Mouse (Mus musculus) forebrain, embryonic 13.5 days (tissue): ENCODE measurements around the gene Tchp. TPM values are rescaled to one million over a fixed set of nuclear protein-coding genes. Genes with fewer than 3 reads are reported as not detected.

ENCODE experiments used
- ATAC-seq: fragments of 200-750 bp; cut with Nextera tagmentation; 2 replicates; pipeline ENCODE4 v1.8.0; 2017
- H3K27ac ChIP-seq: fragments of 300-500 bp; sonication (generic); 2 replicates; pipeline ENCODE4 v1.5.1; 2015; ENCODE audit warnings: inconsistent platforms, mild to moderate bottlenecking, moderate library complexity
- H3K27me3 ChIP-seq: fragments of 300-500 bp; sonication (generic); 2 replicates; pipeline ENCODE4 v1.6.1; 2015; ENCODE audit warnings: mild to moderate bottlenecking, inconsistent platforms
- H3K36me3 ChIP-seq: fragments of 300-500 bp; sonication (generic); 2 replicates; pipeline ENCODE4 v1.6.1; 2015; ENCODE audit warnings: mild to moderate bottlenecking, inconsistent platforms; ENCODE audit not compliant: poor library complexity, severe bottlenecking
- H3K4me1 ChIP-seq: fragments of 300-500 bp; sonication (generic); 2 replicates; pipeline ENCODE4 v1.6.1; 2015; ENCODE audit warnings: inconsistent platforms
- H3K4me2 ChIP-seq: fragments of 300-500 bp; sonication (generic); 2 replicates; pipeline ENCODE4 v1.6.1; 2015; ENCODE audit warnings: inconsistent platforms, mild to moderate bottlenecking, moderate library complexity
- H3K4me3 ChIP-seq: fragments of 300-500 bp; sonication (generic); 2 replicates; pipeline ENCODE4 v1.5.1; 2015; ENCODE audit warnings: mild to moderate bottlenecking, inconsistent platforms
- H3K9ac ChIP-seq: fragments of 300-500 bp; sonication (generic); 2 replicates; pipeline ENCODE4 v1.6.1; 2015; ENCODE audit warnings: mild to moderate bottlenecking, inconsistent platforms
- H3K9me3 ChIP-seq: fragments of 300-500 bp; sonication (generic); replicated peaks from 2 replicates; pipeline ENCODE4 v1.6.1; 2016; ENCODE audit warnings: inconsistent platforms
- WGBS: fragments of 180-500 bp; shearing (Covaris S2); methylation state at CpG from one replicate; pipeline ENCODE4 v1.1.7; 2015; 5-methylcytosine and 5-hydroxymethylcytosine counted together
- polyA plus RNA-seq: library from polyadenylated mRNA; unstranded; fragments of >200 nt; fragmentation: Nextera tagmentation; extraction: Ambion mirVana; gene quantifications from 2 replicates; pipeline ENCODE4 v1.2.1, GENCODE M21; 2015

The Tchp gene
- polyA plus RNA-seq, 1 experiment from 2014 or later = 22.6 TPM

- Histone ChIP-seq H3K4me2 (no peak overlapping the region), H3K4me3 (no peak overlapping the region), H3K9ac (no peak overlapping the region), H3K36me3 (peaks cover 86% of the 10 kb centered on the region), H3K27me3 (no peaks in the 10 kb centered on the region), H3K9me3 (no peaks in the 10 kb centered on the region), H3K4me1 (no peaks in the 10 kb centered on the region), H3K27ac (no peak overlapping the region)
- 89% methylated on average over 5 of the region's 5 CpGs for WGBS
- ATAC-seq = no peak
These were observed 38.0 kb downstream of the Tchp start for GRCm38 (mm10) chr5:114745581-114745980.

- ATAC-seq = no peak
- Histone ChIP-seq H3K4me2 (no peak overlapping the region), H3K9ac (no peak overlapping the region), H3K27ac (no peak overlapping the region), H3K4me3 (no peak overlapping the region), H3K9me3 (no peaks in the 10 kb centered on the region), H3K36me3 (peaks cover 87% of the 10 kb centered on the region), H3K4me1 (no peaks in the 10 kb centered on the region), H3K27me3 (no peaks in the 10 kb centered on the region)
- WGBS = 88% methylated on average over 4 of the region's 4 CpGs
These were observed 39.3 kb downstream of the Tchp start for GRCm38 (mm10) chr5:114746886-114747285.

- no peaks in the 10 kb centered on the region for H3K27me3 ChIP-seq
- H3K36me3 ChIP-seq = peaks cover 87% of the 10 kb centered on the region
- H3K9me3 ChIP-seq = no peaks in the 10 kb centered on the region
- H3K9ac ChIP-seq = no peak overlapping the region
- no peak overlapping the region for H3K27ac ChIP-seq
- WGBS = 93% methylated on average over 5 of the region's 5 CpGs
- no peaks in the 10 kb centered on the region for H3K4me1 ChIP-seq
- H3K4me3 ChIP-seq = no peak overlapping the region
- H3K4me2 ChIP-seq = no peak overlapping the region
- no peak for ATAC-seq
These were observed 40.0 kb downstream of the Tchp start for GRCm38 (mm10) chr5:114747521-114747920.

- no peaks in the 10 kb centered on the region for H3K9me3 ChIP-seq
- no peak overlapping the region for H3K27ac ChIP-seq
- peaks cover 86% of the 10 kb centered on the region for H3K36me3 ChIP-seq
- WGBS = 85% methylated on average over 10 of the region's 10 CpGs
- no peak for ATAC-seq
- H3K4me3 ChIP-seq = no peak overlapping the region
- no peak overlapping the region for H3K4me2 ChIP-seq
- no peak overlapping the region for H3K9ac ChIP-seq
- H3K27me3 ChIP-seq = no peaks in the 10 kb centered on the region
- no peaks in the 10 kb centered on the region for H3K4me1 ChIP-seq
These were observed 42.8 kb downstream of the Tchp start for GRCm38 (mm10) chr5:114750325-114750724.

GRCm38 (mm10) chr5:114752397-114752796 lies 44.8 kb downstream of the Tchp start:
- Histone ChIP-seq H3K27me3 (no peaks in the 10 kb centered on the region), H3K4me3 (no peak overlapping the region), H3K27ac (no peak overlapping the region), H3K9ac (no peak overlapping the region), H3K9me3 (no peaks in the 10 kb centered on the region), H3K4me1 (no peaks in the 10 kb centered on the region), H3K4me2 (no peak overlapping the region), H3K36me3 (peaks cover 80% of the 10 kb centered on the region)
- WGBS = 93% methylated on average over 10 of the region's 10 CpGs
- ATAC-seq = no peak

GRCm38 (mm10) chr5:114753384-114753783 lies 45.8 kb downstream of the Tchp start:
- Histone ChIP-seq H3K36me3 (peaks cover 76% of the 10 kb centered on the region), H3K9me3 (no peaks in the 10 kb centered on the region), H3K4me3 (no peak overlapping the region), H3K4me2 (no peak overlapping the region), H3K27ac (no peak overlapping the region; the same call in 1 of the 2 replicates), H3K4me1 (no peaks in the 10 kb centered on the region), H3K9ac (no peak overlapping the region), H3K27me3 (no peaks in the 10 kb centered on the region)
- WGBS = 84% methylated on average over 12 of the region's 12 CpGs
- no peak for ATAC-seq

GRCm38 (mm10) chr5:114759536-114760090 lies 52.1 kb downstream of the Tchp start:
- H3K27ac ChIP-seq = no peak overlapping the region
- peaks cover 79% of the 10 kb centered on the region for H3K36me3 ChIP-seq
- H3K9me3 ChIP-seq = no peaks in the 10 kb centered on the region
- no peak for ATAC-seq
- H3K9ac ChIP-seq = no peak overlapping the region
- WGBS = 93% methylated on average over 5 of the region's 5 CpGs
- H3K27me3 ChIP-seq = no peaks in the 10 kb centered on the region
- H3K4me2 ChIP-seq = no peak overlapping the region
- H3K4me1 ChIP-seq = no peaks in the 10 kb centered on the region
- no peak overlapping the region for H3K4me3 ChIP-seq

GRCm38 (mm10) chr5:114761980-114762379 lies 54.4 kb downstream of the Tchp start:
- no peak overlapping the region for H3K27ac ChIP-seq
- no peak for ATAC-seq
- H3K4me2 ChIP-seq = no peak overlapping the region
- H3K9ac ChIP-seq = no peak overlapping the region
- 93% methylated on average over 8 of the region's 8 CpGs for WGBS
- peaks cover 82% of the 10 kb centered on the region for H3K36me3 ChIP-seq
- no peak overlapping the region for H3K4me3 ChIP-seq
- no peaks in the 10 kb centered on the region for H3K4me1 ChIP-seq
- no peaks in the 10 kb centered on the region for H3K9me3 ChIP-seq
- no peaks in the 10 kb centered on the region for H3K27me3 ChIP-seq

GRCm38 (mm10) chr5:114764812-114765735 lies 57.5 kb downstream of the Tchp start:
- Histone ChIP-seq H3K9me3 (no peaks in the 10 kb centered on the region), H3K27me3 (no peaks in the 10 kb centered on the region), H3K27ac (no peak overlapping the region), H3K36me3 (peaks cover 60% of the 10 kb centered on the region), H3K4me2 (no peak overlapping the region), H3K4me3 (no peak overlapping the region), H3K4me1 (no peaks in the 10 kb centered on the region; the same call in 1 of the 2 replicates), H3K9ac (no peak overlapping the region)
- 89% methylated on average over 18 of the region's 18 CpGs for WGBS
- ATAC-seq = no peak

GRCm38 (mm10) chr5:114766686-114767085 lies 59.1 kb downstream of the Tchp start:
- WGBS = 91% methylated on average over 8 of the region's 8 CpGs
- ATAC-seq = no peak
- Histone ChIP-seq H3K36me3 (peaks cover 44% of the 10 kb centered on the region), H3K9ac (no peak overlapping the region), H3K9me3 (no peaks in the 10 kb centered on the region), H3K4me1 (peaks cover 12% of the 10 kb centered on the region), H3K4me3 (no peak overlapping the region), H3K4me2 (no peak overlapping the region), H3K27ac (no peak overlapping the region), H3K27me3 (no peaks in the 10 kb centered on the region)

GRCm38 (mm10) chr5:114767185-114767584 lies 59.6 kb downstream of the Tchp start:
- H3K4me2 ChIP-seq = no peak overlapping the region
- WGBS = 80% methylated on average over 7 of the region's 7 CpGs

GRCm38 (mm10) chr5:114769786-114770185 lies 62.2 kb downstream of the Tchp start:
- H3K36me3 ChIP-seq = peaks cover 15% of the 10 kb centered on the region
- no peak overlapping the region for H3K4me3 ChIP-seq
- H3K4me2 ChIP-seq = no peak overlapping the region
- no peaks in the 10 kb centered on the region for H3K9me3 ChIP-seq
- H3K4me1 ChIP-seq = peaks cover 27% of the 10 kb centered on the region
- no peak overlapping the region for H3K27ac ChIP-seq
- H3K27me3 ChIP-seq = no peaks in the 10 kb centered on the region
- no peak for ATAC-seq
- WGBS = 94% methylated on average over 8 of the region's 8 CpGs
- H3K9ac ChIP-seq = no peak overlapping the region

More at GRCm38 (mm10) chr5:114767185-114767584, 59.6 kb downstream of the Tchp start:
- Histone ChIP-seq H3K27ac (no peak overlapping the region), H3K36me3 (peaks cover 39% of the 10 kb centered on the region), H3K4me1 (peaks cover 17% of the 10 kb centered on the region), H3K4me3 (no peak overlapping the region), H3K9ac (no peak overlapping the region), H3K9me3 (no peaks in the 10 kb centered on the region), H3K27me3 (no peaks in the 10 kb centered on the region)
- no peak for ATAC-seq
